Mouse (Mus musculus) forebrain, embryonic 11.5 days (tissue): ENCODE measurements around the gene Iqcj. TPM values are rescaled to one million over a fixed set of nuclear protein-coding genes. Genes with fewer than 3 reads are reported as not detected.

Experiments
- ATAC-seq: fragments of 200-750 bp; cut with Nextera tagmentation; replicated peaks from 2 replicates; pipeline ENCODE4 v1.8.0; 2017; ENCODE audit warnings: moderate TSS enrichment; ENCODE audit not compliant: low FRiP score
- DNase-seq: peaks from one replicate; pipeline ENCODE4 v3.0.0-alpha.2; 2017; ENCODE audit warnings: low spot score
- H3K27ac ChIP-seq: fragments of 300-500 bp; sonication (generic); 2 replicates; pipeline ENCODE4 v1.5.1; 2014; ENCODE audit warnings: low read depth, low read length
- H3K27me3 ChIP-seq: fragments of 300-500 bp; sonication (generic); 2 replicates; pipeline ENCODE4 v1.6.1; 2014; ENCODE audit warnings: mild to moderate bottlenecking, low read length, mixed read lengths; ENCODE audit not compliant: control insufficient read depth, insufficient read depth
- H3K36me3 ChIP-seq: fragments of 300-500 bp; sonication (generic); 2 replicates; pipeline ENCODE4 v1.6.1; 2014; ENCODE audit warnings: mild to moderate bottlenecking, low read length, moderate library complexity, mixed read lengths; ENCODE audit not compliant: control insufficient read depth, insufficient read depth
- H3K4me1 ChIP-seq: fragments of 300-500 bp; sonication (generic); replicated peaks from 2 replicates; pipeline ENCODE4 v1.6.1; 2014; ENCODE audit warnings: low read length, mixed read lengths; ENCODE audit not compliant: control insufficient read depth, insufficient read depth
- H3K4me2 ChIP-seq: fragments of 300-500 bp; sonication (generic); 2 replicates; pipeline ENCODE4 v1.6.1; 2014; ENCODE audit warnings: low read depth, mild to moderate bottlenecking, low read length, moderate library complexity, mixed read lengths; ENCODE audit not compliant: severe bottlenecking
- H3K4me3 ChIP-seq: fragments of 300-500 bp; sonication (generic); 2 replicates; pipeline ENCODE4 v1.5.1; 2014; ENCODE audit warnings: low read depth, low read length
- H3K9ac ChIP-seq: fragments of 300-500 bp; sonication (generic); 2 replicates; pipeline ENCODE4 v1.6.1; 2014; ENCODE audit warnings: low read length
- H3K9me3 ChIP-seq: fragments of 300-500 bp; sonication (generic); 2 replicates; pipeline ENCODE4 v1.6.1; 2016; ENCODE audit warnings: low read length, mixed read lengths; ENCODE audit not compliant: control insufficient read depth
- WGBS: fragments of 180-500 bp; shearing (Covaris S2); extraction: QIAGEN DNeasy Blood & Tissue Kit; methylation state at CpG from one replicate; pipeline ENCODE4 v1.1.7; 2014; 5-methylcytosine and 5-hydroxymethylcytosine counted together
- polyA plus RNA-seq: library from polyadenylated mRNA; unstranded; fragments of >200 nt; fragmentation: Nextera tagmentation; extraction: Ambion mirVana; gene quantifications from 2 replicates; pipeline ENCODE4 v1.2.1, GENCODE M21; 2014

Gene Iqcj
- polyA plus RNA-seq, 1 experiment from 2014 or later, result 0.53 TPM

DNA sequence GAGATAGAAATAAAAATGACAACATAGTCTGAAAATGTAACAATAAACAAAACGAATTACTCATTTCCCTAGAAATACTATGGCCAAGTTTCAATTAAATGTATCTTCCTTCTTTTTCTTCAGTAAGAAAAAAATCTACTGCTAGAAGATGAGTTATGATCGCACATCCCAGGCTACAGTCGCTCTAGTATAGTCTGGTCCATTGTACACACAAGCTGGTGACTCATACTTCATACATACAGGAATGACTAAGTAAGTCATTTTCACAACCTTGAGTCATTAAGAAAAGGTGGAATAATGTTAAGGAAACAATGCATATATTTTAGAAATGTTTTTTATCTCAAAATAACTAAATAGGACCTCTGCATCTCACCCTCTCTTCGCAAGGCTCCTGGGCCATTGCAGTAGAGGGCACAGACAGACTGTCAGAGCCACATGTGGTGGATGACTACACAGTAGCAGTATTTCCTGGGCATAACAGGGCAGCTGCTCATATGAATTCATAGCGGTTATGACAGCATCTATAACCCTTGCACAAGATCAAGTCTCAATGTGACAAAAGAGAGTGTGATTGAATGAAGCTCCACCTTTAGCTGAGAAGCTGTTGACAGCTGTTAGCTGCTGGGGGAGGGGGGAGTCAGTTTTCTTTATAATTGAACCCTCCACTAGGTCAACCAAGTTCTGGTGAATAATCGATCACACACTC, 70.1 kb downstream of the Iqcj start:
- H3K27me3 ChIP-seq, result peaks cover 3% of the 10 kb centered on the region; the same call in 1 of the 2 replicates
- H3K9me3 ChIP-seq, result no peaks in the 10 kb centered on the region
- ATAC-seq (no peak), DNase-seq (no peak)
- H3K4me2 ChIP-seq, result no peak overlapping the region
- WGBS, result 88% methylated on average over 6 of the region's 6 CpGs
- no peaks in the 10 kb centered on the region for H3K36me3 ChIP-seq
- no peak overlapping the region for H3K4me3 ChIP-seq
- no peak overlapping the region for H3K27ac ChIP-seq
- H3K9ac ChIP-seq, result no peak overlapping the region
- H3K4me1 ChIP-seq, result peaks cover 2% of the 10 kb centered on the region; the same call in 1 of the 2 replicates

DNA sequence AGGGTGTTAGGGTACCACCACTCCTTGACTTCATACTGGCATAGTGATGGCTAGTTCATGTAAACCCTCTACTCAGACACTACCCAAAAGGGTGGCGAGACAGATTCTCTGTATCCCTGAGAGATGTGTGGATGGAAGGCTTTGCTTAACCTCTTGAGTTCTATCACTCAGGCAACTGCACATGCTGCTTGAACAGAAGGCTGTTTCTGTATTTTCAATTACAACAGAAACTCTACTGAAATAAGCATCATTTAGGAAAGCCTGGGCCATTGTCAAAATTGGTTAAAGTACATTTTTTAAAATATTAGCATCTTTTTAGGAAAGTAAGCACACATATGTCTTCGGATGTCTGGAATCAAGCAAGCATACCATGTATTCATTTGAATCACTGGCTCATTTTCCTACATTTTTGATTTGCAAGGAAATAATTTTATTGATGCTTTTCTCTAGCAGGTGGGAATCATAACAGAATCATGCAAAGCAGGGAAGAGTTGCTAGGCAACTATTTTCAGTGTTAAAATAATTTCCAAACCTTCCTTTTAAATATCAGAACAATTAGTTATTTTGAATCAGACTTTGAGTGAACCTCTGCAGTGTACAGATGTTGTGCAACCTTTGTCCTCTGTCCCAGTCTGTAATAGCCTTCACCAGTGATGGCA, 82.4 kb downstream of the Iqcj start:
- H3K36me3 ChIP-seq, result no peaks in the 10 kb centered on the region
- H3K27me3 ChIP-seq, result no peaks in the 10 kb centered on the region
- 96% methylated on average over 2 of the region's 2 CpGs for WGBS
- H3K4me1 ChIP-seq, result no peaks in the 10 kb centered on the region
- DNase-seq, result no peak
- no peak for ATAC-seq
- no peaks in the 10 kb centered on the region for H3K9me3 ChIP-seq
- H3K4me3 ChIP-seq, result no peak overlapping the region
- H3K27ac ChIP-seq, result no peak overlapping the region
- H3K4me2 ChIP-seq, result no peak overlapping the region
- H3K9ac ChIP-seq, result no peak overlapping the region

DNA sequence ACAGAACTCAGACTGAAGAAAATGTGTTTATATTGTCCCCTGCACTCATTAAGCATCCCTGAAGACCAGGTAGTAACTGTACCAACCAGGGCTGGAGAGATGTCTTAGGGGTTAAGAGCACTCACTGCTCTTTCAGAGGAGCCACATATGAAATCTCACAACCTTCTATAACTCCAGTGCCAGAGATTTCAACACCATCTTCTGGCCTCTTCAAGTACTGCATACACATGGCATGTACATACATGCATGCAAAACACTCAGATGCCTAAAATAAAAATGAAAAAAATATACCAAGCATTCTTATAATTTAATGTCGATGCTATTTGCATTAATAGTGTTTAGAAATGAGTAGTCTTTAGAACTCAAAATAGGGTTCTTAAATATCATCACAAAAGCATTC, 88.0 kb downstream of the Iqcj start:
- Histone ChIP-seq H3K4me2 (no peak overlapping the region), H3K4me1 (no peaks in the 10 kb centered on the region), H3K27me3 (no peaks in the 10 kb centered on the region), H3K36me3 (no peaks in the 10 kb centered on the region), H3K9me3 (no peaks in the 10 kb centered on the region), H3K4me3 (no peak overlapping the region), H3K27ac (no peak overlapping the region), H3K9ac (no peak overlapping the region)
- 82% methylated on average over 1 of the region's 1 CpGs for WGBS
- ATAC-seq (no peak), DNase-seq (no peak)

DNA sequence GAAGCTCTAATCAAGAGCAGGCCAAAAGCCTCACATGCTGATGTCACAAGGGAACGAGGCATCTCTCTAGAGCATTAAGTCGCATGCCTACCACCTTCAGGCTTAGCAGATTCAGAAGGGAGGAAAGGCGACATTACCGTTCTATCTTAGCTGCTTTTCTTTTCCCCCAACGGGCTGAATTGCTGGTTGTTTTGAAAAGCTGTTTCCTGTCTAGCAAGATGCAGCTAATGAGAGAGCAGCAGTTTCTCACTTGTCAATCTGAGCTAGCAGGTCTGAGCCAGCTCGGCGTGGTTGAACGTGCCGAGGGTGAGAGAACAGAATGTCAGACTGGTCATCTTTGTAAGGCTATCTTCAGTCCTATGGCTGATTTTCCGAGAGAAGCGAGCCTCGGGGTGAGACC, 91.3 kb downstream of the Iqcj start:
- no peak overlapping the region for H3K4me2 ChIP-seq
- no peak for DNase-seq
- no peaks in the 10 kb centered on the region for H3K36me3 ChIP-seq
- no peak overlapping the region for H3K9ac ChIP-seq
- H3K27ac ChIP-seq, result no peak overlapping the region
- H3K27me3 ChIP-seq, result no peaks in the 10 kb centered on the region
- ATAC-seq, result no peak
- H3K9me3 ChIP-seq, result no peaks in the 10 kb centered on the region
- 60% methylated on average over 12 of the region's 12 CpGs for WGBS
- H3K4me1 ChIP-seq, result no peaks in the 10 kb centered on the region
- H3K4me3 ChIP-seq, result no peak overlapping the region

DNA sequence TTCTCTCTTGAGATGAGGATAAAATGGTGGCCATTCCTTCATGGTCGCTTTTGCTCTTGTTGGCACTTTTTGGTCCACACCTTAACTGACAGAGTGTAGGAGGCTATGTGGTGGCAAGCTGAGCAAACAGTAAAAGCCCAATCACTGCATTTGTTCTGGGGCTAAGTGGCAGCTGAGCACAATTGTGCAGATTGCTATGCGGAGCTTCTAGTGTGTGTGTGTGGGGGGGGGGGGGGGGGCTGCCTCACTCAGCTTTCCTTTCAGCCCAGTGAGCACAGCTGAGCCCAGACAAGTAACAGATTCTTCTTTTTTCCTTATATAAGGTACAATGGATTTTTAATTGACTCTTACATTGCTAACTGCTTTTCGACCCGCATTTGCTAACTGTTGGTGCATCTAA, 110.4 kb downstream of the Iqcj start:
- Histone ChIP-seq H3K4me3 (no peak overlapping the region), H3K9ac (no peak overlapping the region), H3K36me3 (no peaks in the 10 kb centered on the region), H3K4me2 (no peak overlapping the region), H3K27me3 (no peaks in the 10 kb centered on the region), H3K27ac (no peak overlapping the region), H3K4me1 (no peaks in the 10 kb centered on the region), H3K9me3 (no peaks in the 10 kb centered on the region)
- 74% methylated on average over 4 of the region's 4 CpGs for WGBS
- no peak for ATAC-seq
- no peak for DNase-seq

DNA sequence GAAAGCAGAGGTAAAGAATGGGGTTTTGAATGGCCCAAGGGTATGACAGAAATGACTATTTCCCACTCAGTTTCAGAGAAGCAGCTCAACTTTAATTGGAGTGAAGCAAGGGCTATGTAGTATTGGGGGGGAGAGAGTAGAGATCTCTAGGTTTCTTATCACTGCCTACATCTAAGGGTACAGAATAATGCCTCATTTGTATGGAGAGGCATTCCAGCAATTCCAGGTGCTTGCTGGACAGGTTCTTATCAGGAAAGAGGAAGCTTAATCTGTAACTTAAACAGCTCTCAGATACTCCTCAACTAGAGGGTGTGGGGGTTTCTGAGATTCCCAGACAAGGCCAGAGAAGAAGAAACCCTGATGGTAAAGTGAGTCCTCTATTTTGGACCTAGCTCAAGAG, 120.3 kb downstream of the Iqcj start:
- Histone ChIP-seq H3K4me1 (no peaks in the 10 kb centered on the region), H3K27me3 (no peaks in the 10 kb centered on the region), H3K9ac (no peak overlapping the region), H3K4me2 (no peak overlapping the region), H3K4me3 (no peak overlapping the region), H3K36me3 (no peaks in the 10 kb centered on the region), H3K9me3 (no peaks in the 10 kb centered on the region), H3K27ac (no peak overlapping the region)
- DNase-seq (no peak), ATAC-seq (no peak)

DNA sequence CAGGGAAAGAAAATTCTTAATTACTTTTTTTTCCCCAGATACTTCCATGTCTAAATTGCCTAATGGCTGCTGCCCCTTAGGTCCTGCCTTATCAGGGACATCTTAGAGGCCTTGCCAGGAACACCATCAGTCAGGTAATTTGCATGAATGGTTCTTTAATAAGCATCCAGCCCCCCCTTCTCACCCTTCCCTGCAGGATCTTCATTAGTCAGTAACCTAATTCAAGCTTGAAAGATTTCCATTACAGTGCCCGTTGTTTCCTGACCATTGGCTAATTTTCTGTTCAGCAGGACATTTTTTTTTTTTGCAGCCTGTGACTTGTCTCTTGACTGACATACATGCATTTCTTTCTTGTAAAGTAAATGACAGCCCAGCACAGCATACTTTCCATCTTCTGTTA, 123.8 kb downstream of the Iqcj start:
- no peak; the same call in 1 of the 2 replicates for ATAC-seq
- 25% methylated on average over 1 of the region's 1 CpGs for WGBS
- H3K27me3 ChIP-seq, result no peaks in the 10 kb centered on the region

DNA sequence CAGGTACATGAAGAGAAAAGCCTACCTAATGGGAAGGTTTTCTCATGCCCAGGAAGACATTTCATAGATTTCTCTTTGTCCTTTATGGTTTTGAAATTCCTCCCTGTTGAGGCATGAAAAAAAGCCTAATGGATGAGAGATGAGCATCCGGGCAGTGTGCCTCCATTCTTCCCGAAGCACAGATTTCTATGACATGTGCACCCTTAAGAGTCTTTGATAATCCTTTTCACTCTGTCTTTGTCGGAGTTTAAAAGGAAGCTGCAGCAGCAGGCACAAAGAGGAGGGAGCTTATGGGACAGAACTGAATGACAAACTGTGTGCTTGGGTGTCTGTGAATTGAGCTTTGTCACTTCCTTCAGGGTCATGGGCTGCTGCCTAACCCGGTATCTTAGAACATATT, 127.4 kb downstream of the Iqcj start:
- Histone ChIP-seq H3K4me1 (no peaks in the 10 kb centered on the region), H3K9me3 (no peaks in the 10 kb centered on the region), H3K4me3 (no peak overlapping the region), H3K4me2 (no peak overlapping the region), H3K27me3 (no peaks in the 10 kb centered on the region), H3K9ac (no peak overlapping the region), H3K27ac (no peak overlapping the region), H3K36me3 (no peaks in the 10 kb centered on the region)
- no peak for DNase-seq
- WGBS, result 35% methylated on average over 4 of the region's 4 CpGs
- ATAC-seq, result no peak

More for the DNA sequence above, 123.8 kb downstream of the Iqcj start:
- no peak for DNase-seq
- no peaks in the 10 kb centered on the region for H3K4me1 ChIP-seq
- H3K4me2 ChIP-seq, result no peak overlapping the region
- H3K27ac ChIP-seq, result no peak overlapping the region
- H3K4me3 ChIP-seq, result no peak overlapping the region
- no peaks in the 10 kb centered on the region for H3K36me3 ChIP-seq
- no peaks in the 10 kb centered on the region for H3K9me3 ChIP-seq
- no peak overlapping the region for H3K9ac ChIP-seq

DNA sequence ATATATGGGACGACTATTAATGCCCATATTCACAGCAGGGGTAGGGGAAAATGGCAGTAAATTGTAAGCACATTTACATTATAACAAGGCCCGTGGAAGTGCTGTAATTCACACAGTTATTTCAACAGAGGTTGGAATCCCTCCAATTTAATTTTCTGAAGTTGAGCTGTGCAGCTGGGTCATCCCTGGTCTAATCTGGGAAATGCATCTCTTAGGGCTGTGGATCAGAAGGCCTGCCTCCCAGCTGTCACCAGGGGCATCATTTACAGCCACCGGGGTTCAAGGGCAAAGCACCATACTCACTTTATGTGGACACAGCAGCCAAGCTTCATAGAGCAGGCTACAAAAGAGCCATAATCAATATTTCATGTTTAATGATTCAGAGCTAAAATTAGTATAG, 144.1 kb downstream of the Iqcj start:
- Histone ChIP-seq H3K27ac (no peak overlapping the region), H3K36me3 (no peaks in the 10 kb centered on the region), H3K9ac (no peak overlapping the region), H3K27me3 (no peaks in the 10 kb centered on the region), H3K4me3 (no peak overlapping the region), H3K4me2 (no peak overlapping the region), H3K9me3 (no peaks in the 10 kb centered on the region), H3K4me1 (no peaks in the 10 kb centered on the region)
- ATAC-seq (no peak), DNase-seq (no peak)
- 72% methylated on average over 3 of the region's 3 CpGs for WGBS
